Mouse (Mus musculus): ENCODE data around the gene Dscaml1. TPM values are rescaled to one million over a fixed set of nuclear protein-coding genes. Genes with fewer than 3 reads are reported as not detected.

Gene Dscaml1
- polyA plus RNA-seq, 1 experiment from 2014 or later = 24.3 TPM

DNA sequence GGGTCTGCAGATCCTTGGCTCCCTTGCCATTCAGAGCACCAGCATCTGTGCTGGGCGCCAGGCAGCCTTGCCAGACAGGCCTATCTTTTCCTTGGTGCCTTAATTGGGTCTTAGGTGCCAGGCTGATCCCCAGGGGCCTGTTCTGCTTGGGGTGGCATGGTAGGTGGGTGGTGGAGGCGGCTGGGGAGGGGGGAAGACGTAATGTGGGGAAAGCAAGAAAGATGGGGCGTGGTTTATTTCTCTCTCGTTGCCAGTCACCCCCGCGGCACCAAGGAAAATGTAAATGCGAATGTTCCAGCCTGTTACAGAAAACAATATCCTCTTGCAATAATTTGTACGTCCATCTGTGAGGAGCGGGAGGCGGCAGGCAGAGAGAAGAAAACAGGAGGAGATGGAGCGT, 6.2 kb downstream of the Dscaml1 start:
- no peaks in the 10 kb centered on the region for H3K36me3 ChIP-seq (ENCODE audit: control insufficient read depth, insufficient read depth, low read length)
- H3K9ac ChIP-seq (replicated peaks; ENCODE audit: low read depth, low read length) = peak overlapping the region; percentile 53
- no peaks in the 10 kb centered on the region for H3K9me3 ChIP-seq (ENCODE audit: control insufficient read depth, low read length)
- H3K4me1 ChIP-seq (ENCODE audit: control insufficient read depth, insufficient read depth, low read length) = peaks cover 33% of the 10 kb centered on the region
- peak overlapping the region; percentile 65 for H3K4me3 ChIP-seq (ENCODE audit: low read depth, low read length)
- WGBS = 32% methylated on average over 12 of the region's 12 CpGs
- peak overlapping the region; percentile 61 for H3K4me2 ChIP-seq (ENCODE audit: low read depth, low read length)
- peak; percentile 23; the same call in 1 of the 2 replicates for ATAC-seq (ENCODE audit: low read depth)
- peak overlapping the region; percentile 87 for H3K27ac ChIP-seq (ENCODE audit: low read depth, low read length)
- H3K27me3 ChIP-seq (ENCODE audit: control insufficient read depth, insufficient read depth, low read length) = peaks cover 15% of the 10 kb centered on the region

DNA sequence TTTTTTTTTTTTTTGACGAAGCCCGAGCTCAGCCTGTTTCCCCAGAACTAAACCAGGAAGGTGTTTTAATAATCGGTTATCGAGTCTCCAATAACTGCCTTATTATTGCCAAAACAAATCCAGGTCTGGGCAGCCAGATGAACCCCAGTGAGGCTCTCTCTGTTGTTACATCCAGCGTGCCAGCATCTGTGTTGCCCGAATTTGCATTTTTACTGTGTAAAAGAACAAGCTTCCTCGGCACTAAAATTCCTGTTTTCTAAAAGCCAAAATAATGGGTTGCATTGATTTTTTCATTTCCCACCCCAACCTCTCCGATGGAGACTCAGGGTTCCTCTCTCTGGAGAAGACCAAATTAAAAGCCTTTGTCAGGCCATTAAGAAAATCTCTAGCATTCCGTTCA, 6.7 kb downstream of the Dscaml1 start:
- no peak for ATAC-seq (ENCODE audit: low read depth)
- Histone ChIP-seq H3K27ac (ENCODE audit: low read depth, low read length) (peak overlapping the region; percentile 87), H3K4me3 (ENCODE audit: low read depth, low read length) (peak overlapping the region; percentile 65), H3K36me3 (ENCODE audit: control insufficient read depth, insufficient read depth, low read length) (no peaks in the 10 kb centered on the region), H3K9me3 (ENCODE audit: control insufficient read depth, low read length) (no peaks in the 10 kb centered on the region), H3K4me2 (ENCODE audit: low read depth, low read length) (peak overlapping the region; percentile 61), H3K4me1 (ENCODE audit: control insufficient read depth, insufficient read depth, low read length) (peaks cover 33% of the 10 kb centered on the region), H3K27me3 (ENCODE audit: control insufficient read depth, insufficient read depth, low read length) (peaks cover 15% of the 10 kb centered on the region), H3K9ac (replicated peaks; ENCODE audit: low read depth, low read length) (peak overlapping the region; percentile 35)
- WGBS = 35% methylated on average over 9 of the region's 9 CpGs

DNA sequence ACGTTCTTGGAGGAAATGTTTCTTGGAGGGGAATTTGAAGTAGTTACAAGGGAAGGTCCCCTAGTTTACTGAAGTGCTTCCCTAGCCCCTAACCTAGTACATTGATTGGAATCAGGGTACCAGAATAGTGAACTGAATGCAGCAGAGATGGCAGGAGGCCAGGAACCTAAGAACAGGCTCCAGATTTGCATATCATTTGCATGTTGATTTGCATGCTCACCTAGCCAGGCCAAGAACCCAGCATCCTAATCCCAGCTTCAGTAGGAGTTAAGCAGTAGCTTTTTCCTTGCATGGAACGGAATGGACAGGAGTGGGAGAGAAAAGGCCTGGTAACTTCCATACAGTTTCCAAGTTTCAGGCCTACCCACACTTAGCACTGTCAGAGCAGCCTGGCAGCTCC, 7.7 kb downstream of the Dscaml1 start:
- Histone ChIP-seq H3K27ac (ENCODE audit: low read depth, low read length) (peak overlapping the region; percentile 87), H3K27me3 (ENCODE audit: control insufficient read depth, insufficient read depth, low read length) (peaks cover 9% of the 10 kb centered on the region), H3K9me3 (ENCODE audit: control insufficient read depth, low read length) (no peaks in the 10 kb centered on the region), H3K4me2 (ENCODE audit: low read depth, low read length) (peak overlapping the region; percentile 61), H3K36me3 (ENCODE audit: control insufficient read depth, insufficient read depth, low read length) (no peaks in the 10 kb centered on the region), H3K4me3 (ENCODE audit: low read depth, low read length) (no peak overlapping the region; the same call in 1 of the 2 replicates), H3K9ac (replicated peaks; ENCODE audit: low read depth, low read length) (0 out of 2 replicates have a peak overlapping the region, but pooled peaks have one; percentile 35), H3K4me1 (ENCODE audit: control insufficient read depth, insufficient read depth, low read length) (peaks cover 33% of the 10 kb centered on the region)
- WGBS = 57% methylated on average over 2 of the region's 2 CpGs
- ATAC-seq (ENCODE audit: low read depth) = no peak

DNA sequence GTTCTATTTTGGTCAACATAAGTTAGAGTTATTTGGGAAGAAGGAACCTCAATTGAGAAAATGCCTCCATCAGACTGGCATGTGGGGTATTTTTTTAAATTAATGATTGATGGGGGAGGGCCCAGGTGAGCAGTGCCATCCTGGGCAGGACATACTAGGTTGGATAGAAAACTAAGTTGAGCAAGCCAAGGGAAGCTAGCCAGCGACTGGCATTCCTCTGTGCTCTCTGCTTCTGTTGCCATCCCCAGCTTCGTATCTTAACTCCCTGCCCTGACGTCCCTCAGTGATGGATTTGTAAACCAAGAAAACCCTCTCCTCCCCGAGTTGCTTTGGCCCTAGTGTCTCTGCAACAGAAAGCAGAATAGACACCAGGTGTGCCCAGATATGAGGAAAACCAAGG, 12.6 kb downstream of the Dscaml1 start:
- no peaks in the 10 kb centered on the region for H3K36me3 ChIP-seq (ENCODE audit: control insufficient read depth, insufficient read depth, low read length)
- H3K4me1 ChIP-seq (ENCODE audit: control insufficient read depth, insufficient read depth, low read length) = peaks cover 19% of the 10 kb centered on the region
- WGBS = 72% methylated on average over 4 of the region's 4 CpGs
- no peaks in the 10 kb centered on the region for H3K9me3 ChIP-seq (ENCODE audit: control insufficient read depth, low read length)
- H3K27ac ChIP-seq (ENCODE audit: low read depth, low read length) = no peak overlapping the region
- H3K27me3 ChIP-seq (ENCODE audit: control insufficient read depth, insufficient read depth, low read length) = no peaks in the 10 kb centered on the region
- no peak overlapping the region for H3K4me2 ChIP-seq (ENCODE audit: low read depth, low read length)
- H3K4me3 ChIP-seq (ENCODE audit: low read depth, low read length) = no peak overlapping the region
- no peak overlapping the region for H3K9ac ChIP-seq (replicated peaks; ENCODE audit: low read depth, low read length)
- ATAC-seq (ENCODE audit: low read depth) = no peak

DNA sequence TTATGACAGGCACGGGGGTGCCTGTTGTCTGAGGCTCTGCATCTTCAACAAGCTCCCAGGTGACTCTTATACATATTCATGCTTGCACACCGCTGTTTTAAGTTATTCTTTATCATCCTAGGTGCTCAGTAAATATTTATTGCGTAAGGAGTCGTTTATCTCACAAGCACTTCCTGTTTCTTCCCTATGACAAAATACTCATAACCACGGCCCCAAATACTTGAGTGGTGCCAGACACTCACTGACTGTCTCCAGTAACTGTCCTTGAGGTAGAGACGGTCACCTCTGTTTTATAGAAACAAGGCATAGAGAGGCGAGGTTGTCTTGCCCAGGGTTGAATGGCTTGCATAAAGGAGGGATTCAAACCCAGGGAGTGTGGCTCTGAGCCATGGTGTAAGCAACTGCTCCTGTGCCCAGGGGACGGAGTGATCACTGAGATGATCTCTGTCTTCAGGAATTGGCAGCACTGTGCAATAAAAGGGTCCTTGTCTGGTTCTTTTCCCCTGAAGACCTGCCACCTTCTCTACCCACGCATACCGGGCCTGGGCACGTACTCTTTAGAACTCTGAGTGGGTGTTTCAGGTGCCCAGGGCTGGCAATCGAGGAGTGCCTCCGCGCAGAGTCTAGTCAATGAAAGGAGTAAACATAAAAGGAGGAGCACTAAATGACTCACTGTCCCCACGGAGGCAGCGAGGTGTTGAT, 13.8 kb downstream of the Dscaml1 start:
- ATAC-seq (ENCODE audit: low read depth) = no peak
- H3K4me1 ChIP-seq (ENCODE audit: control insufficient read depth, insufficient read depth, low read length) = peaks cover 12% of the 10 kb centered on the region; the same call in 1 of the 2 replicates

DNA sequence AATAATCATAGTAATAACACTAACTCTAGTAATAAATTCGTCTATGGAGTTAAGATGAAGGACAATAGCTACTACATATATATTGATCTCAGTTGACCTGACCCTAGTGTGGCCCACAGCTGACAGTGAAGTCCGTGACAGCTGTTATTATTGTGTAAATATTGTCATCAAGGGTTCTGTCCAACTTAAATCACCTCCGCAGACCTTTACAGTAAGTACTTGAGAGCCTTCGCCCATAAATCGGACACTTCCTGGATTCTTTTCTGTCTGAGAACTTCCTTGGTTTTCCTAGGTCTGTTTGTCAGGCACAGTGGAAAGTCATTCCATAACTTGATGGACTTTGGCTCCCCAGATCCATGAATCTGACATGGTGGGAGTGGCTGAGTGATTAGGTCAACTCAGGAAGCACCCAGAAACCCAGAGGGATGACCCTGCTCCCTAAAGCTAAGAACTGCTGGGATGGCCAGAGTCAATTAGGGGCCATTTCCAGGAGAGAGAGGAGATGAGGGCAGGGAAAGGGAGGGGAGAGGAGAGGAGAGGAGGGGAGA, 17.9 kb downstream of the Dscaml1 start:
- H3K4me1 ChIP-seq (ENCODE audit: control insufficient read depth, insufficient read depth, low read length) = peaks cover 10% of the 10 kb centered on the region; the same call in 1 of the 2 replicates
- no peak for ATAC-seq (ENCODE audit: low read depth)
- H3K4me2 ChIP-seq (ENCODE audit: low read depth, low read length) = no peak overlapping the region
- H3K4me3 ChIP-seq (ENCODE audit: low read depth, low read length) = no peak overlapping the region
- H3K9me3 ChIP-seq (ENCODE audit: control insufficient read depth, low read length) = no peaks in the 10 kb centered on the region
- H3K9ac ChIP-seq (replicated peaks; ENCODE audit: low read depth, low read length) = no peak overlapping the region
- H3K27me3 ChIP-seq (ENCODE audit: control insufficient read depth, insufficient read depth, low read length) = no peaks in the 10 kb centered on the region
- 84% methylated on average over 5 of the region's 5 CpGs for WGBS
- H3K36me3 ChIP-seq (ENCODE audit: control insufficient read depth, insufficient read depth, low read length) = no peaks in the 10 kb centered on the region
- no peak overlapping the region for H3K27ac ChIP-seq (ENCODE audit: low read depth, low read length)

More for the DNA sequence above, 13.8 kb downstream of the Dscaml1 start:
- WGBS = 72% methylated on average over 16 of the region's 16 CpGs
- Histone ChIP-seq H3K4me2 (ENCODE audit: low read depth, low read length) (no peak overlapping the region), H3K36me3 (ENCODE audit: control insufficient read depth, insufficient read depth, low read length) (no peaks in the 10 kb centered on the region), H3K27me3 (ENCODE audit: control insufficient read depth, insufficient read depth, low read length) (no peaks in the 10 kb centered on the region), H3K27ac (ENCODE audit: low read depth, low read length) (no peak overlapping the region), H3K4me3 (ENCODE audit: low read depth, low read length) (no peak overlapping the region), H3K9ac (replicated peaks; ENCODE audit: low read depth, low read length) (no peak overlapping the region), H3K9me3 (ENCODE audit: control insufficient read depth, low read length) (no peaks in the 10 kb centered on the region)

DNA sequence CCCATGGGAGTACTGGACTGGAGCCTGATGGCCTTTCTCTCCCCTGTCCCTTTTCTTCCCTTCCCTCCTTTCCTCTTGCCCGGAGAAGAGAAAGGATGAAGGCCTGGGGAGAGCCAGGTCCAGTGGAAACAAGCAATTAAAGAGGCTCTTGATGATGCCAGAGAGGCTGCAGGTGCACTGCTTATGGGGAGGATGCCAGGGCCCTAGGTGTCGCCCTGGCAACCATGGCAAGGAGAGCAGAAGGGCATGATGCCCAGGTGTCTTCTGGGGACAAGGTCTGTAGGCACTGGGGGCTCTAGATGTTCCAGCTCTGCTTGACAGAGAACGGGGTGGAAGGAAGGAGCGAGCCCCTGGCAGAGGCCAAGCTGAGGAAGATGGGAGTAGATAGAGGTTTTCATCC, 23.2 kb downstream of the Dscaml1 start:
- ATAC-seq (ENCODE audit: low read depth) = no peak
- H3K27ac ChIP-seq (ENCODE audit: low read depth, low read length) = no peak overlapping the region
- 79% methylated on average over 4 of the region's 4 CpGs for WGBS
- no peaks in the 10 kb centered on the region for H3K9me3 ChIP-seq (ENCODE audit: control insufficient read depth, low read length)
- H3K4me3 ChIP-seq (ENCODE audit: low read depth, low read length) = no peak overlapping the region
- no peaks in the 10 kb centered on the region for H3K36me3 ChIP-seq (ENCODE audit: control insufficient read depth, insufficient read depth, low read length)
- no peak overlapping the region for H3K4me2 ChIP-seq (ENCODE audit: low read depth, low read length)
- peaks cover 10% of the 10 kb centered on the region; the same call in 1 of the 2 replicates for H3K4me1 ChIP-seq (ENCODE audit: control insufficient read depth, insufficient read depth, low read length)
- H3K27me3 ChIP-seq (ENCODE audit: control insufficient read depth, insufficient read depth, low read length) = no peaks in the 10 kb centered on the region
- H3K9ac ChIP-seq (replicated peaks; ENCODE audit: low read depth, low read length) = no peak overlapping the region

DNA sequence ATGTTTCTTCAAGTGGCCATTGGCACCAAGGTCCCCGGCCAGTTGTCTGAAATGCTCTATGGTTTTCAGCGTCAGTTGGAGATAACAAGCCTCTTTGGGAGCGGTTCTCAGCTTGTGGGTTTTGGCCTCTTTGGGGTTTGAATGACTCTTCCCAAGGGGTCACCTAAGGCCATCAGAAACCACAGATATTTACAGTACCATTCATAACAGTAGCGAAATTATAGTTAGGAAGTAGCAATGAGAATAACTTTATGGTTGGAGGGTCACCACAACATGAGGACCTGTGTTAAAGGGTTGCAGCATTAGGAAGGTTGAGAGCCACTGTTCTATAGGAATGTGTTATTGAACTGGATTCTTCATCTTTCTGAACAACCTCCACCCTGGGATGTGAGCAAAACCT, 24.9 kb downstream of the Dscaml1 start:
- Histone ChIP-seq H3K4me2 (ENCODE audit: low read depth, low read length) (no peak overlapping the region), H3K4me3 (ENCODE audit: low read depth, low read length) (no peak overlapping the region), H3K27me3 (ENCODE audit: control insufficient read depth, insufficient read depth, low read length) (no peaks in the 10 kb centered on the region), H3K36me3 (ENCODE audit: control insufficient read depth, insufficient read depth, low read length) (no peaks in the 10 kb centered on the region), H3K4me1 (ENCODE audit: control insufficient read depth, insufficient read depth, low read length) (peaks cover 3% of the 10 kb centered on the region; the same call in 1 of the 2 replicates), H3K9me3 (ENCODE audit: control insufficient read depth, low read length) (no peaks in the 10 kb centered on the region), H3K27ac (ENCODE audit: low read depth, low read length) (no peak overlapping the region), H3K9ac (replicated peaks; ENCODE audit: low read depth, low read length) (no peak overlapping the region)
- WGBS = 95% methylated on average over 4 of the region's 4 CpGs
- ATAC-seq (ENCODE audit: low read depth) = no peak

DNA sequence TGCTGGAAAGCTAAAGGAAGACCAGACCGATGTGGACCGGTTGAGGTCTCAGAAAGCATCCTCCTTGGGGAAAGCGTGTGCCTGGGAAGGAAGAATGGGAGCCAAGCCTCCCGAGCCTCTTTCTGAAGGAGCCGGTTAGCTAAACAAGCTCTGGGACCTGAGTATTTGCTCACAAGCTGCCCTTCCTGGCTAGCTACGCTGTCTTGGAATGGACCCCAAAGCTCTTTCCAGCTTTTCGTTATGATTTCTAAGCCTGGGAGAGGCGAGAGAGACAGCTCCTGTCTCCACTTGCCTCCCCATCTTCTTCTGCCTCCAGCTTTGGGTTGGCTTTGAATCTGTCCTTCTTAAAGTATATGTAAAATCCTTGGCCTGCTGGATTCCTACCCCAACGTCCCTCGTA, 27.6 kb downstream of the Dscaml1 start:
- Histone ChIP-seq H3K27ac (ENCODE audit: low read depth, low read length) (peak overlapping the region; percentile 35; the same call in 1 of the 2 replicates), H3K36me3 (ENCODE audit: control insufficient read depth, insufficient read depth, low read length) (no peaks in the 10 kb centered on the region), H3K4me1 (ENCODE audit: control insufficient read depth, insufficient read depth, low read length) (peaks cover 3% of the 10 kb centered on the region; the same call in 1 of the 2 replicates), H3K9ac (replicated peaks; ENCODE audit: low read depth, low read length) (no peak overlapping the region), H3K9me3 (ENCODE audit: control insufficient read depth, low read length) (no peaks in the 10 kb centered on the region), H3K27me3 (ENCODE audit: control insufficient read depth, insufficient read depth, low read length) (no peaks in the 10 kb centered on the region), H3K4me3 (ENCODE audit: low read depth, low read length) (no peak overlapping the region), H3K4me2 (ENCODE audit: low read depth, low read length) (no peak overlapping the region)
- WGBS = 86% methylated on average over 10 of the region's 10 CpGs
- ATAC-seq (ENCODE audit: low read depth) = no peak
